In genomic region chr10:60398051-60398814, GRCm38 (mm10) we compare ENCODE assay signal across 22 mouse cellular contexts. TPM values are rescaled to one million over a fixed set of nuclear protein-coding genes. Genes with fewer than 3 reads are reported as not detected.
DNase-seq lines count a peak whose midpoint lies in the region; ATAC-seq and TF ChIP-seq lines count a peak whose summit lies in the region.
"Had no signal": no experiment of that assay in that cellular context is flagged by ENCODE, and none has a peak within 500 bp of the region (broad histone marks: within the 10 kb centered on the region; RNA-seq: fewer than 3 reads in every experiment).

No protein-coding gene starts in this region.

- ATAC-seq in kidney, embryonic 16.5 days (ENCODE audit: low FRiP score, low TSS enrichment) = no peak

- no peaks in the 10 kb centered on the region for H3K79me2 ChIP-seq in liver, adult 2 months (ENCODE audit: control insufficient read depth, insufficient read depth, low read length)

- no peaks in the 10 kb centered on the region for H3K4me1 ChIP-seq in liver, adult 2 months (ENCODE audit: control insufficient read depth, insufficient read depth, low read length)
- H3K4me1 ChIP-seq in kidney, embryonic 16.5 days (ENCODE audit: insufficient read depth, low read length) = no peaks in the 10 kb centered on the region
- H3K4me1 ChIP-seq: liver, embryonic 15.5 days; stomach, embryonic 15.5 days had no signal

- H3K36me3 ChIP-seq in liver, adult 2 months (ENCODE audit: control insufficient read depth, insufficient read depth, low read length) = no peaks in the 10 kb centered on the region
- H3K36me3 ChIP-seq in kidney, embryonic 16.5 days (ENCODE audit: insufficient read depth, low read length) = no peaks in the 10 kb centered on the region
- H3K36me3 ChIP-seq: G1E; heart, embryonic 15.5 days; liver, embryonic 15.5 days; stomach, embryonic 15.5 days had no signal

- no peak for TF ChIP-seq CTCF in liver, adult 2 months (IDR thresholded peaks at IDR 0.05; ENCODE audit: low read depth, low read length)

- no peak overlapping the region for H3K4me2 ChIP-seq in kidney, embryonic 16.5 days (replicated peaks; ENCODE audit: low read depth, low read length)
- H3K4me2 ChIP-seq: heart, embryonic 15.5 days; liver, embryonic 15.5 days; stomach, embryonic 15.5 days had no signal

- TF ChIP-seq POLR2A in liver, adult 2 months (IDR thresholded peaks at IDR 0.05; ENCODE audit: extremely low read depth, insufficient read depth, low read length) = no peak

- intact Hi-C loops in left cerebral cortex, postnatal 36 days (cut with DNase I) = no loop called here

- no peaks in the 10 kb centered on the region for H3K9me3 ChIP-seq in kidney, embryonic 16.5 days (ENCODE audit: low read length)
- H3K9me3 ChIP-seq: G1E; heart, embryonic 15.5 days; liver, embryonic 15.5 days; stomach, embryonic 15.5 days had no signal

- no peak overlapping the region for H3K4me3 ChIP-seq in liver, adult 2 months (ENCODE audit: insufficient read depth, low read depth, low read length)
- H3K4me3 ChIP-seq in kidney, embryonic 16.5 days (ENCODE audit: low read length) = no peak overlapping the region
- H3K4me3 ChIP-seq: erythroblast, embryonic 14.5 days; heart, embryonic 15.5 days; liver, embryonic 15.5 days; stomach, embryonic 15.5 days had no signal

- no peaks in the 10 kb centered on the region for H3K27me3 ChIP-seq in liver, adult 2 months (ENCODE audit: control insufficient read depth, insufficient read depth, low read length)
- no peaks in the 10 kb centered on the region for H3K27me3 ChIP-seq in kidney, embryonic 16.5 days (ENCODE audit: insufficient read depth, low read length)
- H3K27me3 ChIP-seq: liver, embryonic 15.5 days; stomach, embryonic 15.5 days had no signal

- peak; percentile 16 for DNase-seq in liver, adult 2 months (ENCODE audit: extremely low read depth, low read depth, low spot score)
- DNase-seq in liver (no peak), adipocyte (ENCODE audit: low spot score) (peak; percentile 24)
- DNase-seq in CD4-positive helper T cell, adult 2 months (ENCODE audit: low read depth, low spot score) = peak; percentile 43
- DNase-seq in monocyte, adult 2 months (ENCODE audit: low read depth in 1 of 2, low spot score in 2 of 2) = peak; percentile 25 to 33
- no peak for DNase-seq in spleen, postnatal 4 days (ENCODE audit: low spot score in 2 of 2)
- no peak for DNase-seq in left cerebral cortex, postnatal 36 days (ENCODE audit: low spot score in 2 of 2)
- DNase-seq: cerebellum, adult 18-20 months; forebrain, postnatal 0 days; gastrocnemius, postnatal 25 days; kidney, adult 18-20 months; left cerebral cortex, postnatal 4 days; thymus, postnatal 14 days had no signal

- no peak overlapping the region for H3K9ac ChIP-seq in liver, adult 2 months (ENCODE audit: low read depth, low read length)
- H3K9ac ChIP-seq in kidney, embryonic 16.5 days (replicated peaks; ENCODE audit: low read length) = no peak overlapping the region
- H3K9ac ChIP-seq: forebrain, postnatal 0 days; heart, embryonic 15.5 days; liver, embryonic 15.5 days; stomach, embryonic 15.5 days had no signal

- 83% methylated on average over 10 of the region's 10 CpGs for WGBS in liver, adult 2 months
- 88% methylated on average over 10 of the region's 10 CpGs for WGBS in kidney, embryonic 16.5 days

- H3K27ac ChIP-seq in liver, adult 2 months (replicated peaks; ENCODE audit: insufficient read depth, low read depth, low read length) = no peak overlapping the region
- H3K27ac ChIP-seq in kidney, embryonic 16.5 days (ENCODE audit: low read length) = no peak overlapping the region
- H3K27ac ChIP-seq: heart, embryonic 15.5 days; liver, embryonic 15.5 days; stomach, embryonic 15.5 days had no signal

RNA-seq across cellular contexts. Expression of gene Gm17455, which starts 1.3 kb away (rescaled TPM):
- total RNA-seq in liver, adult 2 months (2014; rRNA removed) = not detected in 2 replicates
- polyA plus RNA-seq in liver, adult 2 months (2012; rRNA removed) = not detected in 2 replicates
- 0.40 and 0.81 TPM in 2 replicates for polyA plus RNA-seq in kidney, embryonic 16.5 days (2015; fragmentation: Nextera tagmentation; extraction: Ambion mirVana)
- total RNA-seq in left cerebral cortex, postnatal 36 days (2021) = not detected
- total RNA-seq: adrenal gland, postnatal 4 days; G1E; gastrocnemius, postnatal 25 days; layer of hippocampus, adult 18-20 months; megakaryocyte-erythroid progenitor cell, adult 5-6 weeks had no signal
- polyA plus RNA-seq: erythroblast, embryonic 14.5 days; G1E had no signal

RNA-seq across cellular contexts. Expression of gene Vsir, which starts 51.6 kb away (rescaled TPM):
- total RNA-seq in liver, adult 2 months (2014; rRNA removed) = 5.3 and 5.8 TPM in 2 replicates
- 5.6 and 8.1 TPM in 2 replicates for polyA plus RNA-seq in liver, adult 2 months (2012; rRNA removed)
- 3.9 and 4.2 TPM in 2 replicates for polyA plus RNA-seq in kidney, embryonic 16.5 days (2015; fragmentation: Nextera tagmentation; extraction: Ambion mirVana)
- 10 to 100 TPM; 25.2 to 27.8 TPM for total RNA-seq in left cerebral cortex, postnatal 36 days (2021)

Comparison
In these comparisons a context has a peak if more than half of its experiments do, and no peak if none do; other contexts are left out.
1. DNase-seq: peak in liver, adult 2 months (single experiment), CD4-positive helper T cell, adult 2 months (single experiment), adipocyte (single experiment) and monocyte, adult 2 months (2 of 2); none in liver (single experiment), spleen, postnatal 4 days (0 of 2) and left cerebral cortex, postnatal 36 days (0 of 2).